Mouse (Mus musculus): Measurements from ENCODE around the gene Rcn3.
"Not testable (repeated sequence)": the region's sequence is repeated elsewhere in the genome, so short reads cannot be mapped to it uniquely, and the experiment has no call there.

Rcn3 gene

DNA sequence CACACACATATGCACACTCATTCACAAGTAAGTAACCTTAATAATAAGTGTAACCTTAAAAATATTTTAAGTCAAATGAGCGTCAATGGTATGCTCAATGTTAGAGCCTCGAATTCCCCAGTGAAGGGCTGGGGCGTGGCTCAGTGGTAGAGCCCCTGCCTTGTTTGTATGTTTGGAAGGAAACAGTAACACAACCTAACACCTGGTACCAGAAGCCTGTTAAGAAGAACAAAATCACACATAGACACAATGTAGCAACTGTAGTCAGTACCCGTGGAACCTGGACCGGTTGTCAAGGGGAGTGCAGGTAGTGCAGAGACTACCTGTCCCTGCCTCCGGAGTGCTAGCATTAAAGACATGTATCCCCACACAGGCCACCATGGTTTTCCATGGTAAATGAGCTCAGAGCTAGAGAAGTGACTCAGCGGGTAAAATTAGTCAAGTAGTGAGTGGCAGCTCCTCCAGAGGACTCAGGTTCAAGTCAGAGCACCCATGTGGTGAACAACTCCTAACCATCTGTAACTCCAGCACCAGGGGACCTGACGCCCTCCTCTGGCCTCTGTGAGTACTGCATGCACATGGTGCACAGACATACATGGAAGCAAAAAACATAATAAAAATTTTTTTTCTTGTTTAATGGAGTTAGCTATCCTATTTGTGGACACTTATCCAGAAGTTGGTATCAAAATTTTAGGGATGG lies 6.7 kb upstream of the Rcn3 start:
- DNase-seq (ENCODE audit: low spot score): no peak

DNA sequence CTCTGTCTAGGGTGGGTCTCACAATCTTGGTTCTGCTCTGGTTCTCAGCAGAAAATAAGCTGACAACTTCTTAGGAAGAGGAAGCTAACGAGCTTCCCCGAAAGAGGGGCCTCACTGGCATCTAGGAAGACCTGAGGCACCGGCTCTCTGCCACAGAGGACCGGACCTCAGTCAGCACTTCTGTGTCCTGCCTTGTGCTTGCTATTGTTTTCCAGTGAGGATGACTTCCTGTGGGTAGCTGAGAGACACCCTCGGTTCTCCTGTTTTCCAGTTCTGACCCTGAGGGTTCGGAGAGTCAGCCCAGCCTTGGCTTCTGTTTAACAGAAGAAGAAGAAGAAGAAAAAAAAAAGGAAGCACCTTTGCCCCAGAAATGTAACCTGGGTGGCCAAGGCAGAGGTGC lies 5.5 kb upstream of the Rcn3 start:
- no peak for DNase-seq (ENCODE audit: low spot score)

DNA sequence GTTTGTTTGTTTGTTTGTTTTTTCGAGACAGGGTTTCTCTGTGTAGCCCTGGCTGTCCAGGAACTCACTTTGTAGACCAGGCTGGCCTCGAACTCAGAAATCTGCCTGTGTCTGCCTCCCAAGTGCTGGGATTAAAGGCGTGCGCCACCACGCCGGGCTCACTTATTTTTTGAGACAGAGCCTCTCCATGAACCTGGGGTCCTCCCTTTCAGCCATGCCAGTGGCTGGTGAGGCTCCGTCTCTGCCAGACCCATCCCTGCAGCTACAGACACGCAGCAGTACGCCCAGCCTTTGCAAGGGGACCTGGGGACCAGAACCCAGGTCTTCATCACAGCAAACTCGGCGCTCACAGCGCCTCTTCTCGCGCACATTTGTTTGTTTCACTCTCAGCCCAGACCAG lies 3.9 kb upstream of the Rcn3 start:
- not testable (repeated sequence) for DNase-seq (ENCODE audit: low spot score)

DNA sequence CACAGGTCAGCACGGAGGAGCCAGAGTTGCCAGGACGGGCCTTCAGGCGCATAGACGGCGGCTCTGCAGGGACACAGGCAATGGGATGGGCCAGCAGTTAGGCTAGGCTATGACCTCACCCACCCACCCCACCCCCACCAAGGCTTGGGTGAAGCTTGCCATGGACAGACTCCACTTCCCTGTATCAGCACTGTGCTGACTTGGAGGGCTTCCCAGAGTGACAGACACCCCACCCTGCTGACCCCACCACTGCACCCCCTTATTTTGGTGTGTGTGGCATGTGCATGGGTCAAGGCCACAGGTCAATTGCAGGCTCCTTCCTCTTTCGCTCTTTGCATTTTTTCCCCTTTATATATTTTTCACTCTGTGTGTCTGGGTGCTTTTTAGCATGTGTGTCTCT lies 3.3 kb upstream of the Rcn3 start:
- no peak for DNase-seq (ENCODE audit: low spot score)

DNA sequence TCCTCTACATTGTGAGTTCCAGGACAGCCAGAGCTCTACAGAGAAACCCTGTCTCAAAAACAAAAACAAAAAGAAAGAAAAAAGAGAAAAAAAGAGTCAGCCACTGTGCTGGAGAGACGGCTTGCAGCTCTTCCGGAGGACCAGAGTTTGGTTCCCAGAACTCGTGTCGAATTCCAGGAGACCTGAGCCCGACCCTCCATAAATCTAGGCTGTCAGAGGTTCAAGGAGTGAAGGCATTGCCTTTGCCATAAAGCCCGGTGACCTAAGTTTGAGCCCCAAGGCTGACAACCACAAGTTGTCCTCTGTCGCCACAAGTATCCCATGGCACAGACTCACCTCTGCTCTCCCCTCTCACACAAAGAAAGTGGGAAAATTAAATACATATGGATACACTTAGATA lies 2.1 kb upstream of the Rcn3 start:
- peak; percentile 74 for DNase-seq (ENCODE audit: low spot score)

DNA sequence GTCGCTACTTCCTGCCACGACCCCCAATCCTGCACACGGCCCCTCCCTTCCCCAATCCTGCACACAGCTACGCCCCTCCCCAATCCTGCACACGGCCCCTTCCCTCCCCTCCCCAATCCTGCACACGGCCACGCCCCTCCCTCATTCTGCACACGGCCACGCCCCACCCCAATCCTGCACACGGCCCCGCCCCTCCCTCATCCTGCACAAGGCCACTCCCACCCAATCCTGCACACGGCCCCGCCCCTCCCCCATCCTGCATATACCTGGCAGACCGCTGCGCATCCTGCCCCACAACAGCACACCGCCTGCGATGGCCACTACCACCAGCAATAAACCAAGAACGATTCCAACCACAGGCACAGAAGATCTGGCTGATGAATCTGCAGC lies 1.5 kb upstream of the Rcn3 start:
- peak; percentile 65 for DNase-seq (ENCODE audit: low spot score)

DNA sequence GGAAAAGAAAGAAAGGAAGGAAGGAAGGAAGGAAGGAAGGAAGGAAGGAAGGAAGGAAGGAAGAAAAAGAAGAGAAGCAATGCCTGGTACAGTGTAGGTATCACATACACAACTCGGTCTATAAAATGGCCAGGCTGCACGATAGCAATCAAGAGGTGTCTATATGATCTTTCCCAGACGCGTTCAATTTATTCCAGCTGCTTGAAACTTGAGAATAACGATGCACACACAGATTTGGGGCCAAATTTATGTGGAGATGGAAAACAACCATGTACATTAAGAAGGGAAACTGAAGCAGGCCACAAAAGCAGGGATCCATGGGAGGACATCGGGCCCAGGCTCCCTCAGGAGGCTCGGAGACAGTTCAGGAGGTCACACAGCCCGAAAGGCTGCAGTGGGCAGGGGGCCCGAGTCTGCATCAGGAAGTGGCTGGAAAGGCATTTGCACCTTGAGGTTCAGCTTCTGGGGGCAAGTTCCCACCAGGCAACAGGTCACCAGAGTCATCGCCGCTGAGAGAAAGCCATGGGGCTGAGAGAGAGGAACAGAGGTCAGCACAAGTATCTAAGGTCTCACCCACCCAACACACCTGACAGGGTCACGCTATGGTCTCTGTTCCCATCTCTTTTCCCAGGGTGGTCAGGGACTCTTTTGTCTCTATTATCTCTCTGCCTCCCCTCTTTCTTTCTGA lies 951 bp upstream of the Rcn3 start:
- peak; percentile 60 for DNase-seq (ENCODE audit: low spot score)

DNA sequence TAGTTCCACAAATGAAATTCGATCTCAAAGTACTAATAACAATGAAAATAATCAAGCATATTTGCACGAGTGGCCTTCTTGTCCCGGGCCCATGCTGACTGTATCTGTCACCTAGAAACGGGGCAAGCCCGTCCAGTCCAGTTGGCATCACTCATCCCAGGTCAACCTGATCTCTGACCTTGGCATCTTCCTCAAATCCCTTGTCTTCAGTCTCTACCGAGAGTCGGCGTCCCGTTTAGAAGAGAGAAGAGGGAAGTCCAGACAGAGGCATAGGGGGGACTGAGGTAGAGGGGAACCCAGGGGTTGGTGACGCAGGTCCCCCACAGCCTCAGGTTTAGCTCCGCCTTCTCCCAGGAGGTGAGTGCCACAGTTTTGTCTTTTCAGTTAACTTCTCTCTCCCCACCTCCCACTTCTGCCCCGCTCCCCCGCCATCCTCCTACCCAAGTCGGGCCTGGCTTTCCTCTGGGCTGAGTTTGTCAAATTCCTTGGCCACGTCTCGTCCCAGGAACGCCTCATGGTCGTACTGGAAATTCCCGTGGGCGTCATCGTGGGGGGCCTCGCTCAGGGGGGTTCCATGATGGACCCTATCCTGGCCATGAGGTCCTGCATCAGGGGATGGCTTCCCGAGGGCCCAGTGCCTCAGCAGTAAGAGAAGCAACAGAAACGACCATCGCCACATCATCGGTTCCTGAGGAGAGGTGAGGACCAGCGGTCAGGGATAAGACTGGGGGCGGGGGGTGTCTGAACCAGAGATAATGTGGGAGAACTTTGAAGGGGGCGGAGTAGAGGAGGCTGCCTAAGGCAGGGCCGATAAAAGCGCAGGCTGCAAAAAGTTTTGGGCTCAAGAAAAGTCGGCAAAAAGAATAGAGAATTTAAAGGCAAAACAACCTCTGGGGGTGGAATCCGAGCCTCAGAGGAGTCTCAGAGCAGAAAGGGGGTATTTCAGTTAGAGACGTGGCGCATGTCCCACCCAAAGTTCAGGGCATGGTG lies 725 bp downstream of the Rcn3 start:
- DNase-seq (ENCODE audit: low spot score): peak; percentile 56

DNA sequence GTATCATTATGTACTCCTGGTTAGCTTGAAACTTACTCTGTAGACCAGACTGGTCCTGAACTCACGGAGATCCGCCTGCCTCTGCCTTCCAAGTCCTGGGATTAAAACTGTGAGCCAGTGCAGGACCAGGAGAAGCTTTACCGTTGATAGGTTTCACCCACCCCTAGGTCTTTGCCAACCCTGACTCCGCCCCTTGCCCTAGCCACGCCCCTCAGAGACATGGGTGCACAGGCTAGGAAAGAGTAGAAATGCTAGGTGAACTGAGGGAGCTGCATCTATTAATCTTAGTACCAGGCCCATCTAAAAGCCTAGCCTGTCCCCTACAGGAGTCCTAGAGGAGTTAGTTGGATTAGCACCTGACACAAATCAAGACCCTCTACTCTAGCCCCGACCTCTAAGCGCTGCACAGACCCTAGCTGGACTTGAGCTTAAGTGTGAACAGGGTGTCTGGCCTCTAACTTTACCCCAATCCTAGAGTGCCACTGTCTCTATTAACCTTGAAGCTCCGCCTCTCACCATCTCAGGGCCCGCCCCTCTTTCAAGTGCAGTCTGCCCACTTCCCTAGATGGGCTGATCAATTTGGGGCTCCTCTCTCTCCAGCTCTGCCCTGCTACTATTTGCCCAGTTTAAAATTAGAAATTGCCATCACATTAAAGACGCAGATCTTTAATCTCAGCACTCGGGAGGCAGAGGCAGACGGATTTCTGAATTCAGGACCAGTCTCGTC lies 1.6 kb downstream of the Rcn3 start:
- peak; percentile 10 for DNase-seq (ENCODE audit: low spot score)

DNA sequence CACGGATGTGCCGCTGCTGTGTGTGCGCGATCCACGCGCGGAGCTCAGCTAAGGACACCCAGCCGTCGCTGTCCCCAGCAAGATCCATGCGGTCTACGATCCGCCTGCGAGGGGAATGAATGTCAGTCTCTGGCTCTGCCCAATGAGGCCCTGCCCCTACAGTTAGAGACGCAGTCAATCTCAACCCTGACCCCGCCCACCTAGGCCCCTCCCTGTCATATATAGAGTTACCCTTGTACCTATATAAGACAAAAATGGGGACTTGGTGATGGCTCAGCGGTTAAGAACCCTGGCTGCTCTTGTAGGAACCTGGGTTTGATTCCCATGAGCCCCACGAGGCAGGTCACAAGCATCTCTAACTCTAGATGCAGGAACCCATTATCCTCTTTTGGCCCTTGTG lies 3.4 kb downstream of the Rcn3 start:
- DNase-seq (ENCODE audit: low spot score): no peak

DNA sequence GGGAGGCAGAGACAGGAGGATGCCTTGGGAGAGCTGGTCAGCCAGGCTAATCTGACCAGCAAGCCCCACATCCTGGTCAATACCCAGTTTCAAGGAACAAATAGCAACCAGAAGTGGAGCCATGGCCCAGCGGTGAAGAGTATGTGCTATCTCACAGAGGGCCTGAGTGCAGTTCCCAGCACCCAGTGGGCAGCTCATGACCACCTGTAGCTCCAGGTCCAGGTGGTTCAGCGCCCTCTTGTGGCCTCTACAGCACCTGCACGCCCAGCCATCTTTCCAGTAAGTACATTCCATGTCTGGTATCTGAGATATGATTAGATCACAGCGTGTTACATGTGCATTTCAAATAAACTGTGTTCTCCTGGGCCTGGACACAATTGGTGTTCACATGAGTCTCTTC lies 5.9 kb downstream of the Rcn3 start:
- DNase-seq (ENCODE audit: low spot score): no peak

DNA sequence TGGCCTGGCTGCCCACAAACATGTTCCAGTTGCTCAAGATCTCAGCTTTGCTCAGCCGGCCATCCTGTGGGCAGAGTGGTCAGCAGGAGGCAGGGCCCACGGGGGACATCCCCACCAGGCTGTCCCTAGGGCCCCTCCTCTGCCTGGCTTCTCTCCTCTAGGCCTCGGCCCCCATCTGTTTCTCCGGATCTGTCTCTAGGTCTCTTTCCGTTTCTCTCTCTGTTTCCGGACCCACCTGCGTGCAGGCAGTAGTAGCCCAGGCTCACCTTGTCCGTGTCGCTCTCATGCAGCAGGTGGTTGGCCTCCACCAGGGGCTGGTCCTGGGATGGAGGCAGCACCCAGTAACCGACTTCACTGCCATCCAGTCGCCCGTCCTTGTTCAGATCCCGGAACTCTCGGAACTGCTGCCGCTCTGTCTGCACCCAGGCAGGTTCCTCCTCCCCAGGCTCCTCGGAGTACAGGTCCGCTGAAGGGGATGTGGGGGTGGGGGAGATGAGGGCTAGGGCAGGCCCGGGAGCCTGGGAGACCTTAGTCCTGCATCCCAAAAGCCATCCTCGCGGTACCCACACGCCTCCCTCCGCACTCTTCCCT lies 8.6 kb downstream of the Rcn3 start:
- no peak for DNase-seq (ENCODE audit: low spot score)

DNA sequence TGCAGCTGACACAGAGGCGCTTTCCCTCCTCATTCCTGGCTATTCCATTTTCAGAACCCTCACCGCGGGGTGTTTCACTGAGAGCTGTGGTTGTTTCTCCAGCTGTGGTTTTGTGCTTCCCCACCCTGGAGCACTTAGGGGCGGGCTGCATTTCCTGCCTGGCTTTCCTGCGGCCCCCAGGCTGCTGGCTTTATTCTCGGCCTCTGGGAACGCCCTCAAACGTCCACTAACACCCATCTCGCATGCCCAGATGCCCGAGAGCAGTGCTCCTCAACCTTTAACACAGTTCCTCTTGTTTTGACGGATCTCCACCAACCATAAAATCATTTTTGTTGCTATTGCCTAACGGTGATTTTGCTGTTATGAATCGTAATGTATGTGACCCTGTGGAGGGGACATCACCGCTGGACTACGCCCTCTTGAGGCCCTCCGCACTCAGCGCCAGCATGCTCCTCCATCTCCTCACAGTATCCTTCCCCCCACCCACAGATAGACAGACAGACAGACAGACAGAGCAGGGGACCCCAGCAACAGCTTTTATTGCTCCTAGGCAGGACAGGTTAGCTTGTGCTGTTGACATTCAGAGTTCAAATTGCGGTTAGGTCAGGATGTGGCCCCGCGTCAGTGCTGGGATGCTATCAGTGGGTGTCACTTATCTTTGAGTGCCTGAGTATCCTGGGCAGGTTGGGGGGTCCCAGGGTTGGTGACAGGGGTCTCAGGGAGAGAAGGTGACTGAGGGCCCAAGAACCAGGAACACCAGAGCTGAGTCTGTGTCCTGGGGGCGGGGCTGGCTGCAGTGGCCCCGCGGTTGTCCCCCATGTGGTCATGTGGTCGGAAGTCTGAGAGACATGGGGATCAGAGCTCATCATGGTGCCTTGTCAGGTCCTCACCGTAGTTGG lies 9.4 kb downstream of the Rcn3 start:
- peak; percentile 48 for DNase-seq (ENCODE audit: low spot score)

DNA sequence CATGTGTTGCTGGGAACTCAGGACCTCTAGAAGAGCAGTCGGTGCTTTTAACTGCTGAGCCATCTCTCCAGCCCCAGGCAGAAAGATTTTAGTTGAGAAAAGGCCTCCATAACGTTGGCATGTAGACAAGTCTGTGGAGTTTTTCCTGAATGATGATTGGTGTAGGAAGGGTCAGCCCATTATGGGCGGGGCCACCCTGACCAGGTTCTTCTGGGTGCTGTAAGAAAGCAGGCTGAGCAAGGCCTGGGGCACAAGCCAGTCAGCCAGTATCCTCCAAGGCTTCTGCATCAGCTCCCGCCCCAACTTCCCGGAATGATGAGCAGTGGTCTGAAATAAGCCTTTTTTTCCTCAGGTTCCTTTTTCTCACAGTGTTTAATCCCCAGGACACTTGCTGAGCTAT lies 11.0 kb downstream of the Rcn3 start:
- DNase-seq (ENCODE audit: low spot score): no peak

DNA sequence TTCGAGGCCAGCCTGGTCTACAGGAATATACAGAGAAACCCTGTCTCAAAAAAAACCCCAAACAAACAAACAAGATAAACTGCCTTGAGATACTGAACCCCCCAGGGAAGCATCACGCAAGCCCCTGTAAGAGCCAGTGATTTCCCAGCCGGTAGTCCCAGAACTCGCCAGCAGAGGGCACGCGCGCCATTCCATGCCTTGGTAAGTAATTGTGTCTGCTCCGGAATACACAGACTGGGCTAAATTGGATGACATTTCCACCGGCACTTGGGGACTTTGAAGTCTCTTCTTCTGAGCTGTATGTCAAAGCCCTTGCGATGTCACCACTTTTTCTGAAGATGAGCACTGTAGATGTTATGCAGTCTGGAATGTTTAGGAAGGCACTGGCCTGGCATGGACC lies 12.2 kb downstream of the Rcn3 start:
- DNase-seq (ENCODE audit: low spot score): peak; percentile 95

DNA sequence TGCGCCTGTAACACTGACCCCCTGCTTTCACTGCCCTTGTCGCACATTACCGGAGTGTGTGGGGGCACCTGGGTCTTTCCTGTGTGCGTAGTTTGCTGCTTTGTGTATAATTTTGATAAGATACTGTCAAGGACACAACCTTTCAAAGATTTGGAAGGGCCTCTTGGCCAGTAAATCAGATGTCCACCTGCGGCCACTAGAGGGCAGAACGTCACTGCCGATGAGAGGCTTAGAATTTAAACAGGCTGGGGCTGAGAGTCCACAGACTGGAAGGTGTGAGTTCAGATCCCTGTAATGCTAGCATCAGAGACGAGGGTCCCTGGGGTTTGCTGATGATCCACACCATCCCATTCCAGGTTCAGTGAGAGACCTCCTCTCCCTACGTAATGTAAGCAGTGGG lies 13.5 kb downstream of the Rcn3 start:
- DNase-seq (ENCODE audit: low spot score): peak; percentile 86

DNA sequence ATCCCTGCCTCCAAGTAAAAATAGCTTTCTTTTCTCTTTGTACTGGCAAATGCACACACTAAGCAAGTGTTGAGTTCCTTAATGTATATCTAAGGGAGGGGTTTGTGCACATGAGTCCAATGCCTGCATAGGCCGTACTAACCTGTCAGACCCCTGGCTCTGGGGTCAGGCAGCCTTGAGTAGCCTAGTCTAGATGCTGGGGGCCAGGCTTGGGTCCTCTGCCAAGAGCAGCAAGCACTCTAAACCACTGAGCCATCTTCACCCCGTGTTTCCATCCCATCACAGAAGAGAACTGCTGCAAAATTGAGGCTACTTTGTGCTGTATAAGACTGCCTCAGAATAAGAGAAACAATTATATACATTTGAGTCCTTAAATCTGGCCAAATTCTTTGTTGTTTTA lies 14.2 kb downstream of the Rcn3 start:
- DNase-seq (ENCODE audit: low spot score): no peak

DNA sequence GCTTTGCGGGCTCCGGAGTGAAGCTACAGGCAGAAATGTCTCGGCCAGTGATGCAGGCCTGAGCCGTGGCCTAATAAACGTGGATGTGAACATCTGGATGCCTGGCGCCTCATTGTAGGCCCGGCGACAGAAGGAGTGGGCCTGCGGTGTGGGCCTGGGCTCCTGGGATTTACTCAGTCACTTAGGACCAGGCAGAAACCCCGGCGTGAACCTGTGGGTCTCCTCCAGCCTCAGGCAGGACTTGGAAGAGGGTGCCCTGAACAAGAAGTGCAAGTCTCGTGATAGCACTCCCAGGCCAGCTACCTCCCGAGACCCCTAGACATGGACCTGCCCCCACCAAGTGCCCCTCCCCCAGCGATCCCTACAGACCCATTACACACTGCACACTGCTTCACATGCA lies 14.7 kb downstream of the Rcn3 start:
- no peak for DNase-seq (ENCODE audit: low spot score)

DNA sequence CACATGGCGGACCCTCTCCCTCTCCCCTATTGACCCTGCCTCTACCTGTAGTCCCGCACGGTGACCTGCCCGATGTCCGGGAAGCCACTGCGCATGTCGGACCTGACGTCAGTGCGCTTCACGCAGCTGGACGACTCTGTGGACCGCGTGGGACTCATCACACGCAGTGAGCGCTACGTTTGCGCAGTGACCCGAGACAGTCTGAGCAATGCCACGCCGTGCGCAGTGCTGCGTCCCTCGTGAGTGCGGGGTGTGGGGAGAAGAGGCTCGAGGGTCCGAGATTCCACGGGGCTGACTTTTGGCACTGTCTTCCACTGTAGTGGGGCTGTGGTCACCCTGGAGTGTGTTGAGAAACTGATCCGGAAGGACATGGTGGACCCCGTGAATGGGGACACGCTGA lies 15.5 kb downstream of the Rcn3 start:
- DNase-seq (ENCODE audit: low spot score): no peak

DNA sequence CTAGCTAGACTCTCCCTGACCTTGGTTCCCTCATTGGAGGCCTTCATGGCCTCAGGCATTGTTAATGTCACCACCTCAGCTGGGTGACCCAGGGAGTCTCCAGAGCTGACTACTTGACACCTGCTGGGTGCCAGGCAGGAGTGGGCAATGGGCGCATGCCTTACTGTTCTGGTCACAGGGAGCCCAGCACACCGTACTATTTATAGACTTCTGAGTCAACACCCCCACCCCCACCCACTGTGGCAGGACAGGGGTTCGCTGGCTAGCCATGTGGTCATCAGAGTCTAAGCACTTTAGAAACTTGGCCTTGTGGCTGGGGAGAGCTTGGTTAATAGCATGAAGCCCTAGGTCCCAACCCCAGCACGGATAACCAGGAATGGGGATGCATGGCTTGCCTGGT lies 16.6 kb downstream of the Rcn3 start:
- DNase-seq (ENCODE audit: low spot score): no peak

DNA sequence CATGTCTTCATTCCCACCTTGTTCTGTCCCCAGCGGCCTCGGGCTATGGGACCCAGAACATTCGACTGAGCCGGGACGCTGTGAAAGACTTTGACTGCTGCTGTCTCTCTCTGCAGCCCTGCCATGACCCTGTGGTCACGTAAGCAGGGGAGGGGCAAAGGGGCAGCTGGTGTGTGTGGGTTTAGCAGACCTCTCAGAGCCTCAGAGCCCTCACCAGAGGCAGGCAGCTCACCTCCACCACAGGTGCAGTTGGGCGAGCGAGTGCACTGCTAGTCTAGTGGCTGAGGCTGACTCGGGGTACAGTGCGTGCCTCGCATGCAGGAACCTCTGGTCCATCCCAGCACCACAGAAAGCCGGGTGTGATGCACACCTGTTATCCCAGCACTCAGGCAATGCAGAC lies 18.1 kb downstream of the Rcn3 start:
- DNase-seq (ENCODE audit: low spot score): no peak
